Mouse (Mus musculus) liver, embryonic 14.5 days (tissue): ENCODE data around the gene Gls. TPM values are rescaled to one million over a fixed set of nuclear protein-coding genes. Genes with fewer than 3 reads are reported as not detected.

Experiments used
- ATAC-seq: fragments of 200-750 bp; cut with Nextera tagmentation; 2 replicates; pipeline ENCODE4 v1.8.0; 2017; ENCODE audit warnings: moderate number of reproducible peaks, mild to moderate bottlenecking, moderate library complexity; ENCODE audit not compliant: insufficient read depth
- DNase-seq, 3 experiments: peaks; one replicate each; pipeline ENCODE4 v3.0.0-alpha.2; 2012 to 2013; ENCODE audit warnings: low read depth in 3 of 3, low spot score in 3 of 3
- H3K27ac ChIP-seq: fragments of 300-500 bp; sonication (generic); 2 replicates; pipeline ENCODE4 v1.5.1; 2014; ENCODE audit warnings: moderate library complexity, mild to moderate bottlenecking, control low read depth, inconsistent platforms
- H3K27me3 ChIP-seq: fragments of 300-500 bp; sonication (generic); 2 replicates; pipeline ENCODE4 v1.6.1; 2014; ENCODE audit warnings: mild to moderate bottlenecking, low read length, moderate library complexity; ENCODE audit not compliant: control insufficient read depth, insufficient read depth
- H3K36me3 ChIP-seq: fragments of 300-500 bp; sonication (generic); replicated peaks from 2 replicates; pipeline ENCODE4 v1.6.1; 2014; ENCODE audit warnings: low read depth; ENCODE audit not compliant: control insufficient read depth, insufficient read depth
- H3K4me1 ChIP-seq, 2 experiments: fragments of 200-500 bp in 1 of 2; fragments of 300-500 bp in 1 of 2; sonication (generic) in 1 of 2; replicated peaks; 2 replicates each; pipeline ENCODE4 v1.6.1; 2012 to 2014; ENCODE audit warnings: antibody characterized with exemption in 1 of 2, inconsistent platforms in 1 of 2, low read length in 1 of 2; ENCODE audit not compliant: control insufficient read depth in 2 of 2, insufficient read depth in 2 of 2
- H3K4me2 ChIP-seq: fragments of 300-500 bp; sonication (generic); 2 replicates; pipeline ENCODE4 v1.6.1; 2014; ENCODE audit warnings: low read depth, mild to moderate bottlenecking, control low read depth, moderate library complexity
- H3K4me3 ChIP-seq, 2 experiments: fragments of 200-500 bp in 1 of 2; fragments of 300-500 bp in 1 of 2; sonication (generic) in 1 of 2; 2 replicates each; pipeline ENCODE4 v1.5.1; 2012 to 2014; ENCODE audit warnings: low read depth in 2 of 2, low read length in 2 of 2, mild to moderate bottlenecking in 2 of 2, control low read depth in 1 of 2, inconsistent platforms in 1 of 2, moderate library complexity in 1 of 2; ENCODE audit not compliant: insufficient read depth in 1 of 2
- H3K9ac ChIP-seq: fragments of 300-500 bp; sonication (generic); replicated peaks from 2 replicates; pipeline ENCODE4 v1.6.1; 2014; ENCODE audit warnings: mild to moderate bottlenecking, control low read depth, moderate library complexity
- H3K9me3 ChIP-seq: fragments of 300-500 bp; sonication (generic); 2 replicates; pipeline ENCODE4 v1.6.1; 2016; ENCODE audit warnings: low read length, mixed read lengths; ENCODE audit not compliant: control insufficient read depth
- CTCF ChIP-seq: IDR thresholded peaks from 2 replicates; pipeline ENCODE4 v1.5.1; 2016; ENCODE audit warnings: antibody characterized with exemption, low read depth, control low read depth
- EP300 ChIP-seq: IDR thresholded peaks from 2 replicates; pipeline ENCODE4 v1.6.1; 2016; ENCODE audit warnings: antibody characterized with exemption, low read depth
- whole genome bisulfite sequencing: fragments of 180-500 bp; shearing (Covaris S2); extraction: QIAGEN DNeasy Blood & Tissue Kit; methylation state at CpG from one replicate; pipeline ENCODE4 v1.1.7; 2014; ENCODE audit not compliant: insufficient replicate concordance; 5-methylcytosine and 5-hydroxymethylcytosine counted together
- polyA plus RNA-seq, 2 experiments: library from polyadenylated mRNA; depleted of rRNA in 1 of 2; stranded (reverse) in 1 of 2; unstranded in 1 of 2; fragments of >200 nt; fragmentation: Nextera tagmentation in 1 of 2; extraction: Ambion mirVana in 1 of 2; gene quantifications; 2 replicates each; pipeline versions ENCODE4 v1.2.1 to v1.2.3; 2012 to 2014

Gls gene
- polyA plus RNA-seq, 2 experiments: 9.0 to 16.7 TPM

- TF ChIP-seq EP300 (no peak), CTCF (no peak)
- Histone ChIP-seq H3K36me3 (no peaks in the 10 kb centered on the region), H3K4me1 (peaks cover 6 to 16% of the 10 kb centered on the region in 2 experiments; a peak in 3 of 4 replicates), H3K9me3 (no peaks in the 10 kb centered on the region), H3K4me2 (no peak overlapping the region), H3K4me3 (no peak overlapping the region), H3K27me3 (no peaks in the 10 kb centered on the region), H3K27ac (no peak overlapping the region), H3K9ac (no peak overlapping the region)
- no peak for ATAC-seq
- WGBS: 67% methylated on average over 6 of the region's 6 CpGs
- no peak for DNase-seq
Observed at GRCm38 (mm10) chr1:52228178-52228577, 4.9 kb downstream of the Gls start.

- no peaks in the 10 kb centered on the region for H3K27me3 ChIP-seq
- H3K4me1 ChIP-seq: peaks cover 6 to 16% of the 10 kb centered on the region in 2 experiments; a peak in 3 of 4 replicates
Observed at GRCm38 (mm10) chr1:52226416-52226815, 6.6 kb downstream of the Gls start.

GRCm38 (mm10) chr1:52216766-52217165 is 16.3 kb downstream of the Gls start:
- DNase-seq (no peak), ATAC-seq (no peak)
- peak; percentile 47 for TF ChIP-seq CTCF
- TF ChIP-seq EP300: no peak
- Histone ChIP-seq H3K9ac (no peak overlapping the region), H3K27ac (no peak overlapping the region), H3K36me3 (no peaks in the 10 kb centered on the region), H3K27me3 (no peaks in the 10 kb centered on the region), H3K4me1 (no peaks in the 10 kb centered on the region), H3K4me3 (no peak overlapping the region), H3K4me2 (no peak overlapping the region), H3K9me3 (no peaks in the 10 kb centered on the region)

More at GRCm38 (mm10) chr1:52226416-52226815, 6.6 kb downstream of the Gls start:
- no peak overlapping the region for H3K4me3 ChIP-seq
- no peak overlapping the region for H3K27ac ChIP-seq
- no peak overlapping the region for H3K9ac ChIP-seq
- no peaks in the 10 kb centered on the region for H3K9me3 ChIP-seq
- ATAC-seq (no peak), DNase-seq (no peak)
- TF ChIP-seq EP300: no peak
- no peak for TF ChIP-seq CTCF
- H3K4me2 ChIP-seq: no peak overlapping the region
- H3K36me3 ChIP-seq: no peaks in the 10 kb centered on the region

GRCm38 (mm10) chr1:52182992-52183391 is 50.0 kb downstream of the Gls start:
- DNase-seq (no peak), ATAC-seq (no peak)
- no peak for TF ChIP-seq CTCF
- no peak for TF ChIP-seq EP300
- no peak overlapping the region for H3K4me3 ChIP-seq
- WGBS: 81% methylated on average over 2 of the region's 2 CpGs
- no peaks in the 10 kb centered on the region for H3K36me3 ChIP-seq
- no peak overlapping the region for H3K9ac ChIP-seq
- no peaks in the 10 kb centered on the region for H3K27me3 ChIP-seq
- no peaks in the 10 kb centered on the region for H3K4me1 ChIP-seq
- H3K4me2 ChIP-seq: no peak overlapping the region
- no peak overlapping the region for H3K27ac ChIP-seq
- H3K9me3 ChIP-seq: no peaks in the 10 kb centered on the region

- Histone ChIP-seq H3K27me3 (no peaks in the 10 kb centered on the region), H3K27ac (no peak overlapping the region), H3K4me1 (no peaks in the 10 kb centered on the region), H3K4me3 (no peak overlapping the region), H3K9me3 (no peaks in the 10 kb centered on the region), H3K4me2 (no peak overlapping the region), H3K9ac (no peak overlapping the region), H3K36me3 (no peaks in the 10 kb centered on the region)
- TF ChIP-seq EP300 (no peak), CTCF (no peak)
- DNase-seq (no peak), ATAC-seq (no peak)
Observed at GRCm38 (mm10) chr1:52181994-52182393, 51.0 kb downstream of the Gls start.
